Mouse (Mus musculus) neural tube, embryonic 15.5 days (tissue): Measurements from ENCODE around the gene Setd6. TPM values are rescaled to one million over a fixed set of nuclear protein-coding genes. Genes with fewer than 3 reads are reported as not detected.

Experiments
- ATAC-seq: fragments of 200-750 bp; cut with Nextera tagmentation; 2 replicates; pipeline ENCODE4 v1.8.0; 2017; ENCODE audit warnings: mild to moderate bottlenecking, moderate TSS enrichment, moderate library complexity; ENCODE audit not compliant: low FRiP score
- H3K27ac ChIP-seq: fragments of 300-500 bp; sonication (generic); replicated peaks from 2 replicates; pipeline ENCODE4 v1.5.1; 2015; ENCODE audit warnings: mild to moderate bottlenecking, inconsistent platforms
- H3K27me3 ChIP-seq: fragments of 300-500 bp; sonication (generic); replicated peaks from 2 replicates; pipeline ENCODE4 v1.6.1; 2015; ENCODE audit warnings: inconsistent platforms
- H3K36me3 ChIP-seq: fragments of 300-500 bp; sonication (generic); 2 replicates; pipeline ENCODE4 v1.6.1; 2015; ENCODE audit warnings: inconsistent platforms
- H3K4me1 ChIP-seq: fragments of 300-500 bp; sonication (generic); 2 replicates; pipeline ENCODE4 v1.6.1; 2015; ENCODE audit warnings: inconsistent platforms
- H3K4me2 ChIP-seq: fragments of 300-500 bp; sonication (generic); 2 replicates; pipeline ENCODE4 v1.6.1; 2015; ENCODE audit warnings: inconsistent platforms, mild to moderate bottlenecking, moderate library complexity
- H3K4me3 ChIP-seq: fragments of 300-500 bp; sonication (generic); replicated peaks from 2 replicates; pipeline ENCODE4 v1.5.1; 2015; ENCODE audit warnings: mild to moderate bottlenecking, inconsistent platforms
- H3K9ac ChIP-seq: fragments of 300-500 bp; sonication (generic); replicated peaks from 2 replicates; pipeline ENCODE4 v1.6.1; 2015; ENCODE audit warnings: mild to moderate bottlenecking, inconsistent platforms
- H3K9me3 ChIP-seq: fragments of 300-500 bp; sonication (generic); replicated peaks from 2 replicates; pipeline ENCODE4 v1.6.1; 2016; ENCODE audit warnings: inconsistent platforms
- WGBS: fragments of 180-500 bp; shearing (Covaris S2); methylation state at CpG from one replicate; pipeline ENCODE4 v1.1.7; 2015; ENCODE audit warnings: mixed read lengths; 5-methylcytosine and 5-hydroxymethylcytosine counted together
- polyA plus RNA-seq: library from polyadenylated mRNA; unstranded; fragments of >200 nt; fragmentation: Nextera tagmentation; extraction: Ambion mirVana; gene quantifications from 2 replicates; pipeline ENCODE4 v1.2.1, GENCODE M21; 2015

Gene Setd6
- polyA plus RNA-seq, 1 experiment from 2014 or later, result 34.8 TPM

DNA sequence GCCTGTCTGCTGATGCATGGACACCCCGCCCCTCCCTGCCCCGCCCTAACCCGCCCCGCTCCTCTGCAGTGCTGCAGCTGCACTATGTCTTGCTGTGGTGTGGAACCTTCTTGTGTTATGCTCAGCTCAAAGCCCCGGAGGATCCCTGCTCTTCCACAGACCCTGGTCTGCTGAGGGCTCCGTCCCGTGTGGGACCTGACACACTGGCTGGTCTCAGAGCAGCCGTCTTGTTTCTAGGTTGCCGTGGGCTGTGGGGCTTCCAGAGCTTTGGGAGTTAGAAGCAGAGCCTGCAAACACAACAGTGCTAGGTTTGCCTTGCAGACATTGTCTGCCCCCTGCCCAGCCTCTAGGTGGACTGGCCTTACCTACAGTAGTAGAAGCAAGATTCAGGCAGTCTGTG lies 3.3 kb upstream of the Setd6 start:
- Histone ChIP-seq H3K4me3 (no peak overlapping the region), H3K36me3 (peaks cover 53% of the 10 kb centered on the region), H3K9ac (no peak overlapping the region), H3K27ac (no peak overlapping the region), H3K4me1 (peaks cover 20% of the 10 kb centered on the region), H3K4me2 (no peak overlapping the region), H3K27me3 (no peaks in the 10 kb centered on the region), H3K9me3 (no peaks in the 10 kb centered on the region)
- no peak for ATAC-seq
- WGBS, result 88% methylated on average over 9 of the region's 9 CpGs

GRCm38 (mm10) chr8:95713100-95714010 lies 2.3 kb upstream of the Setd6 start:
- peaks cover 20% of the 10 kb centered on the region for H3K4me1 ChIP-seq
- peaks cover 50% of the 10 kb centered on the region for H3K36me3 ChIP-seq
- H3K9ac ChIP-seq, result no peak overlapping the region
- no peaks in the 10 kb centered on the region for H3K27me3 ChIP-seq
- H3K4me2 ChIP-seq, result no peak overlapping the region
- WGBS, result 79% methylated on average over 19 of the region's 19 CpGs
- no peak overlapping the region for H3K4me3 ChIP-seq
- no peak for ATAC-seq
- H3K9me3 ChIP-seq, result no peaks in the 10 kb centered on the region
- no peak overlapping the region for H3K27ac ChIP-seq

GRCm38 (mm10) chr8:95714367-95714766 lies 1.3 kb upstream of the Setd6 start:
- no peak overlapping the region for H3K9ac ChIP-seq
- H3K9me3 ChIP-seq, result no peaks in the 10 kb centered on the region
- no peak overlapping the region for H3K4me2 ChIP-seq
- no peak overlapping the region for H3K27ac ChIP-seq
- H3K36me3 ChIP-seq, result peaks cover 49% of the 10 kb centered on the region
- ATAC-seq, result no peak
- H3K4me1 ChIP-seq, result peaks cover 20% of the 10 kb centered on the region
- no peak overlapping the region for H3K4me3 ChIP-seq
- WGBS, result 90% methylated on average over 4 of the region's 4 CpGs
- no peaks in the 10 kb centered on the region for H3K27me3 ChIP-seq

- 0 out of 2 replicates have a peak overlapping the region, but pooled peaks have one; percentile 65 for H3K27ac ChIP-seq
- H3K27me3 ChIP-seq, result no peaks in the 10 kb centered on the region
- H3K9me3 ChIP-seq, result no peaks in the 10 kb centered on the region
- peaks cover 48% of the 10 kb centered on the region for H3K36me3 ChIP-seq
- WGBS, result 91% methylated on average over 6 of the region's 6 CpGs
- peak overlapping the region; percentile 57 for H3K4me3 ChIP-seq
- H3K9ac ChIP-seq, result peak overlapping the region; percentile 57; the same call in 1 of the 2 replicates
- peaks cover 20% of the 10 kb centered on the region for H3K4me1 ChIP-seq
- H3K4me2 ChIP-seq, result peak overlapping the region; percentile 82
- no peak for ATAC-seq
Observed at GRCm38 (mm10) chr8:95714837-95715413, 756 bp upstream of the Setd6 start.

GRCm38 (mm10) chr8:95716546-95717335 lies 1.1 kb downstream of the Setd6 start:
- WGBS, result 20% methylated on average over 21 of the region's 21 CpGs
- peak overlapping the region; percentile 65; the same call in 1 of the 2 replicates for H3K27ac ChIP-seq
- H3K9me3 ChIP-seq, result no peaks in the 10 kb centered on the region
- H3K4me2 ChIP-seq, result peak overlapping the region; percentile 82
- peaks cover 51% of the 10 kb centered on the region for H3K36me3 ChIP-seq
- peak overlapping the region; percentile 57 for H3K4me3 ChIP-seq
- ATAC-seq, result no peak
- peak overlapping the region; percentile 57 for H3K9ac ChIP-seq
- H3K27me3 ChIP-seq, result no peaks in the 10 kb centered on the region
- H3K4me1 ChIP-seq, result peaks cover 20% of the 10 kb centered on the region

- no peaks in the 10 kb centered on the region for H3K4me1 ChIP-seq
- 88% methylated on average over 4 of the region's 4 CpGs for WGBS
- ATAC-seq, result no peak
- H3K27ac ChIP-seq, result no peak overlapping the region
- no peaks in the 10 kb centered on the region for H3K9me3 ChIP-seq
- no peaks in the 10 kb centered on the region for H3K27me3 ChIP-seq
- H3K4me3 ChIP-seq, result no peak overlapping the region
- peaks cover 79% of the 10 kb centered on the region for H3K36me3 ChIP-seq
- H3K9ac ChIP-seq, result no peak overlapping the region
- no peak overlapping the region for H3K4me2 ChIP-seq
Observed at GRCm38 (mm10) chr8:95727625-95728024, 11.9 kb downstream of the Setd6 start.

DNA sequence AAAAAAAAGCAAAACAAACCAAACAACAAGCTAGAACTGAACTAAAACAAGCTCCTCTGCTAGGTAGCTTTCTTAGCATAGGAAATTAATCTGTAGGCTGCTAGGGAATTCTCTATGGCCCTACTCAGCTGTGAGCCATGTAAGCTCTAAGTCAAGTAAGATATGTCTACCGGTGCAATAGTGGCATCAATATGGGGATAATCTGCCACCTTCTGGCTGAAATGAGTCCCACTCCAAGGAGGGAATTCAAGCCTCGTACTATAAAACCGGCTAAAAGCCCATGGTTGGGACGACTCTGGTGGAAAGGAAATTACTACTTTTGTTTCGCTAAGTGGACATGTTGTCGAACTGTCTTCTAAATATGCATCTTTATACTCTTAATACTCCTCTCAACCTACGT lies 22.9 kb downstream of the Setd6 start:
- H3K27ac ChIP-seq, result no peak overlapping the region
- H3K27me3 ChIP-seq, result no peaks in the 10 kb centered on the region
- no peak overlapping the region for H3K4me3 ChIP-seq
- ATAC-seq, result no peak
- H3K36me3 ChIP-seq, result peaks cover 76% of the 10 kb centered on the region
- H3K9me3 ChIP-seq, result no peaks in the 10 kb centered on the region
- H3K4me2 ChIP-seq, result no peak overlapping the region
- no peaks in the 10 kb centered on the region for H3K4me1 ChIP-seq
- 73% methylated on average over 7 of the region's 7 CpGs for WGBS
- no peak overlapping the region for H3K9ac ChIP-seq

- 93% methylated on average over 7 of the region's 7 CpGs for WGBS
- H3K27me3 ChIP-seq, result no peaks in the 10 kb centered on the region
- no peak overlapping the region for H3K4me2 ChIP-seq
- H3K4me1 ChIP-seq, result no peaks in the 10 kb centered on the region
- no peak overlapping the region for H3K9ac ChIP-seq
- H3K9me3 ChIP-seq, result no peaks in the 10 kb centered on the region
- H3K36me3 ChIP-seq, result peaks cover 78% of the 10 kb centered on the region
- ATAC-seq, result no peak
- no peak overlapping the region for H3K27ac ChIP-seq
- H3K4me3 ChIP-seq, result no peak overlapping the region
Observed at GRCm38 (mm10) chr8:95741732-95742131, 26.1 kb downstream of the Setd6 start.

DNA sequence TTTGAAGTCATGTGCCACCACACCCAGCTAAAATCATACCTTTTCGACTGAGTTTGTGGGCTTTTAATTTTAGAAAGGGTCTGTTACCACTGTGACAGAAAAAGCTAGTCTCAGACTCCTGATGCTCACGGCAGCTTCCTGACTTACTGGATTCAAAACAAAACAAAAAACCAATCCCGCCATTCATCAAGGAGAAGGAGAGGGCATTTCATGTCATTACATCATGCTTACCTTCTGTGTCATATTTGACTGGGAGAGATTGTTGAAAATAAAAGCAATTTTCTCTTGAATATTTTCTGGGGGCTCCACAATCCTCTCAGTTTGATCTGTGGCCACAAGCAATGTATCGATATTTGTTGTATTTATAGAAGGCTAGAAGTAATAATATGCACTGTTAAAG lies 32.3 kb downstream of the Setd6 start:
- Histone ChIP-seq H3K9ac (no peak overlapping the region), H3K4me2 (no peak overlapping the region), H3K4me1 (no peaks in the 10 kb centered on the region), H3K9me3 (no peaks in the 10 kb centered on the region), H3K4me3 (no peak overlapping the region), H3K36me3 (peaks cover 75% of the 10 kb centered on the region), H3K27me3 (no peaks in the 10 kb centered on the region), H3K27ac (no peak overlapping the region)
- no peak for ATAC-seq
- WGBS, result 96% methylated on average over 4 of the region's 4 CpGs

- Histone ChIP-seq H3K36me3 (peaks cover 54% of the 10 kb centered on the region), H3K9ac (no peak overlapping the region), H3K4me2 (no peak overlapping the region), H3K27ac (no peak overlapping the region), H3K27me3 (no peaks in the 10 kb centered on the region), H3K4me3 (no peak overlapping the region), H3K9me3 (no peaks in the 10 kb centered on the region), H3K4me1 (no peaks in the 10 kb centered on the region)
- WGBS, result 95% methylated on average over 1 of the region's 1 CpGs
- ATAC-seq, result no peak
Observed at GRCm38 (mm10) chr8:95751924-95752323, 36.2 kb downstream of the Setd6 start.

DNA sequence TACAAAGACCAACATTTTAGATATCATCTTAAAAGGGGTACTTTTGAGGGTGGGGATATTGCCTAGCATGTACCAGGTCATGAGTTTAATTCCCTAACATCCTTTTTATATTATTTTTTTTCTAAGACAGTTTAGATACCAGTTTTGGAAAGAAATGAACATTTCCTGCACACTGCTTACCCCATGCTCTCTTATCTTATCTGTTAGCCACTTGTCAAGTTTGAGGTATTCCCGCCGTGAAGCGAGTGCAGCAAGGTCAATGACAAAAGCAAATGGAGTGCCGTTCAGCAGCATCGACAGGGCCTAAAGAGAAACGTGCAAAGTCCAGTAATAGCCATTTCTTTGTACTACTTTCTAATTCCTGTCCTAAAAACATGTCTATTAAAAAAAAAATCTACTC lies 44.6 kb downstream of the Setd6 start:
- Histone ChIP-seq H3K27ac (no peak overlapping the region), H3K27me3 (no peaks in the 10 kb centered on the region), H3K4me1 (no peaks in the 10 kb centered on the region), H3K4me3 (no peak overlapping the region), H3K36me3 (peaks cover 57% of the 10 kb centered on the region), H3K4me2 (no peak overlapping the region), H3K9ac (no peak overlapping the region), H3K9me3 (no peaks in the 10 kb centered on the region)
- 93% methylated on average over 6 of the region's 6 CpGs for WGBS
- no peak for ATAC-seq
